Mouse (Mus musculus) G1E (cell line): Measurements from ENCODE around the gene Stap2. TPM values are rescaled to one million over a fixed set of nuclear protein-coding genes. Genes with fewer than 3 reads are reported as not detected.

Source experiments
- ATAC-seq: 2 replicates; pipeline ENCODE4 v1.8.0; 2016; ENCODE audit warnings: mild to moderate bottlenecking; ENCODE audit not compliant: insufficient number of reproducible peaks, poor library complexity, low FRiP score, severe bottlenecking; ENCODE audit errors: extremely low read depth
- DNase-seq: peaks from one replicate; pipeline ENCODE4 v3.0.0; 2012; ENCODE audit warnings: low spot score
- H3K27me3 ChIP-seq: 2 replicates; pipeline ENCODE4 v1.6.1; 2012; ENCODE audit warnings: mild to moderate bottlenecking, low read length, inconsistent platforms; ENCODE audit not compliant: insufficient read depth
- H3K36me3 ChIP-seq: replicated peaks from 2 replicates; pipeline ENCODE3; 2012; ENCODE audit warnings: mild to moderate bottlenecking, inconsistent platforms
- H3K4me1 ChIP-seq: 2 replicates; pipeline ENCODE4 v1.6.1; 2012; ENCODE audit warnings: low read depth, low read length, inconsistent platforms, mixed read lengths; ENCODE audit not compliant: insufficient read depth
- H3K4me3 ChIP-seq: 2 replicates; pipeline ENCODE4 v1.5.1; 2012; ENCODE audit warnings: low read depth, mild to moderate bottlenecking, inconsistent platforms, low read length, moderate library complexity, mixed read lengths
- H3K9me3 ChIP-seq: replicated peaks from 2 replicates; pipeline ENCODE4 v1.6.1; 2012; ENCODE audit warnings: inconsistent platforms
- CTCF ChIP-seq: IDR thresholded peaks from 2 replicates; pipeline ENCODE4 v1.5.1; 2012; ENCODE audit warnings: low read depth, low read length, inconsistent platforms, mixed read lengths
- GATA1 ChIP-seq: IDR thresholded peaks from 2 replicates; pipeline ENCODE4 v1.6.1; 2012; ENCODE audit warnings: borderline replicate concordance, low read length, inconsistent platforms, mixed read lengths
- GATA2 ChIP-seq: IDR thresholded peaks from 2 replicates; pipeline ENCODE4 v1.6.1; 2012; ENCODE audit warnings: low read depth, low read length, inconsistent platforms, borderline replicate concordance
- POLR2AphosphoS5 ChIP-seq: IDR thresholded peaks from 2 replicates; pipeline ENCODE4 v1.6.1; 2012; ENCODE audit warnings: low read depth, low read length, inconsistent platforms; ENCODE audit not compliant: insufficient replicate concordance
- TAL1 ChIP-seq: conservative IDR thresholded peaks from 2 replicates; pipeline ENCODE4 v1.6.1; 2012; ENCODE audit warnings: low read depth, low read length, inconsistent platforms, mixed read lengths
- polyA plus RNA-seq: library from polyadenylated mRNA; stranded (reverse); fragments of >175 nt; gene quantifications from 2 replicates; pipeline ENCODE4 v1.2.3, GENCODE M21; 2012
- total RNA-seq, 2 experiments: library from RNA; stranded (forward) in 1 of 2; stranded (reverse) in 1 of 2; fragments of 200-1000 nt in 1 of 2; fragments of >200 nt in 1 of 2; fragmentation: Nextera tagmentation in 1 of 2; gene quantifications; 2 replicates each; pipeline ENCODE4 v1.2.3; 2014 to 2017

Gene Stap2
- total and polyA plus RNA-seq, 3 experiments = 0.27 TPM; not detected in 2

- H3K27me3 ChIP-seq = no peaks in the 10 kb centered on the region
- no peaks in the 10 kb centered on the region for H3K9me3 ChIP-seq
- ATAC-seq (no peak), DNase-seq (no peak)
- peaks cover 35% of the 10 kb centered on the region for H3K36me3 ChIP-seq
- H3K4me3 ChIP-seq = no peak overlapping the region
- peaks cover 64% of the 10 kb centered on the region for H3K4me1 ChIP-seq
- TF ChIP-seq GATA2 (no peak), POLR2AphosphoS5 (no peak), TAL1 (no peak), CTCF (no peak), GATA1 (no peak)
Measured at GRCm38 (mm10) chr17:56038583-56039261, 33.3 kb upstream of the Stap2 start.

GRCm38 (mm10) chr17:56036901-56037287 lies 31.5 kb upstream of the Stap2 start:
- Histone ChIP-seq H3K9me3 (no peaks in the 10 kb centered on the region), H3K4me1 (peaks cover 63% of the 10 kb centered on the region), H3K27me3 (no peaks in the 10 kb centered on the region), H3K36me3 (peaks cover 36% of the 10 kb centered on the region), H3K4me3 (peak overlapping the region; percentile 99)
- no peak for DNase-seq
- TF ChIP-seq GATA1 = no peak
- TF ChIP-seq TAL1 = no peak
- no peak for TF ChIP-seq CTCF
- TF ChIP-seq POLR2AphosphoS5 = no peak
- TF ChIP-seq GATA2 = no peak
- no peak for ATAC-seq

- TF ChIP-seq TAL1 = no peak
- TF ChIP-seq GATA1 = no peak
- no peak for TF ChIP-seq GATA2
- TF ChIP-seq POLR2AphosphoS5 = no peak
- peak; percentile 86 for TF ChIP-seq CTCF
- no peaks in the 10 kb centered on the region for H3K27me3 ChIP-seq
- DNase-seq (peak; percentile 90), ATAC-seq (peak; percentile 66)
- no peaks in the 10 kb centered on the region for H3K9me3 ChIP-seq
- peaks cover 37% of the 10 kb centered on the region for H3K36me3 ChIP-seq
- peak within 1 kb of the TSS; percentile 99 for H3K4me3 ChIP-seq
- H3K4me1 ChIP-seq = peaks cover 64% of the 10 kb centered on the region
Measured at GRCm38 (mm10) chr17:56036176-56036900, 31.0 kb upstream of the Stap2 start, which contains the start of gene Sh3gl1. TSS of gene Sh3gl1 (minus strand) at chr17:56036635.

GRCm38 (mm10) chr17:56035216-56035615 lies 29.8 kb upstream of the Stap2 start:
- no peak for DNase-seq
- peak overlapping the region; percentile 99 for H3K4me3 ChIP-seq
- TF ChIP-seq TAL1 (no peak), GATA2 (no peak), GATA1 (no peak), POLR2AphosphoS5 (no peak), CTCF (no peak)
- H3K4me1 ChIP-seq = peaks cover 69% of the 10 kb centered on the region
- no peak for ATAC-seq
- H3K27me3 ChIP-seq = no peaks in the 10 kb centered on the region
- H3K9me3 ChIP-seq = no peaks in the 10 kb centered on the region
- peaks cover 49% of the 10 kb centered on the region for H3K36me3 ChIP-seq

- H3K4me3 ChIP-seq = peak overlapping the region; percentile 99; the same call in 1 of the 2 replicates
- H3K9me3 ChIP-seq = no peaks in the 10 kb centered on the region
- peaks cover 72% of the 10 kb centered on the region for H3K4me1 ChIP-seq
- no peaks in the 10 kb centered on the region for H3K27me3 ChIP-seq
- DNase-seq (no peak), ATAC-seq (no peak)
- TF ChIP-seq CTCF (no peak), POLR2AphosphoS5 (no peak), TAL1 (no peak), GATA1 (no peak), GATA2 (no peak)
- peaks cover 53% of the 10 kb centered on the region for H3K36me3 ChIP-seq
Measured at GRCm38 (mm10) chr17:56034726-56035100, 29.3 kb upstream of the Stap2 start.

GRCm38 (mm10) chr17:56034040-56034725 lies 28.8 kb upstream of the Stap2 start:
- ATAC-seq = no peak
- H3K27me3 ChIP-seq = no peaks in the 10 kb centered on the region
- peaks cover 75% of the 10 kb centered on the region for H3K4me1 ChIP-seq
- no peak for DNase-seq
- no peaks in the 10 kb centered on the region for H3K9me3 ChIP-seq
- H3K36me3 ChIP-seq = peaks cover 58% of the 10 kb centered on the region
- H3K4me3 ChIP-seq = peak overlapping the region; percentile 99; the same call in 1 of the 2 replicates
- TF ChIP-seq GATA1 (no peak), GATA2 (no peak), TAL1 (no peak), CTCF (no peak), POLR2AphosphoS5 (no peak)
